Mouse (Mus musculus): ENCODE data around the gene Hist1h4c. TPM values are rescaled to one million over a fixed set of nuclear protein-coding genes. Genes with fewer than 3 reads are reported as not detected.
A peak's percentile ranks its signal among the peaks of the same experiment; 100 is the strongest.
"Not testable (repeated sequence)": the region's sequence is repeated elsewhere in the genome, so short reads cannot be mapped to it uniquely, and the experiment has no call there.

The Hist1h4c gene
- total RNA-seq, 4 experiments from 2014 or later, result 37.9 to 55.9 (median 45.3) TPM

DNA sequence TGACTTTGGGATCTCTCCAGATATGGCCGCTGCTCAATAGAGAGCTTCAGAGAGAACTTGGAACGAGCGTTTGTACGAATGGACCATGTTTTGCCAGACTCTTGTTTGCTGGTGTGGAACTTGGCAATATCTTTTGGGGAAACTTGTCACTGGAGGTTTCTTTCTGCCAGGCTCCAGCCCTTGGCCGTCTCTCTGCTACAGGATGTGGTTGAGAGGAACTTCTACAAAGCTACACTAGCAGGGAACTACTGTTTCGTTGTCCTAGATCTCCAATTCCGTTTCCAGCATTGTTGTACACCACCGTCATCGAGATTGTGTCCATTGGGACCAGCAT lies 30.9 kb upstream of the Hist1h4c start:
- no peak for DNase-seq (ENCODE audit: low spot score)

DNA sequence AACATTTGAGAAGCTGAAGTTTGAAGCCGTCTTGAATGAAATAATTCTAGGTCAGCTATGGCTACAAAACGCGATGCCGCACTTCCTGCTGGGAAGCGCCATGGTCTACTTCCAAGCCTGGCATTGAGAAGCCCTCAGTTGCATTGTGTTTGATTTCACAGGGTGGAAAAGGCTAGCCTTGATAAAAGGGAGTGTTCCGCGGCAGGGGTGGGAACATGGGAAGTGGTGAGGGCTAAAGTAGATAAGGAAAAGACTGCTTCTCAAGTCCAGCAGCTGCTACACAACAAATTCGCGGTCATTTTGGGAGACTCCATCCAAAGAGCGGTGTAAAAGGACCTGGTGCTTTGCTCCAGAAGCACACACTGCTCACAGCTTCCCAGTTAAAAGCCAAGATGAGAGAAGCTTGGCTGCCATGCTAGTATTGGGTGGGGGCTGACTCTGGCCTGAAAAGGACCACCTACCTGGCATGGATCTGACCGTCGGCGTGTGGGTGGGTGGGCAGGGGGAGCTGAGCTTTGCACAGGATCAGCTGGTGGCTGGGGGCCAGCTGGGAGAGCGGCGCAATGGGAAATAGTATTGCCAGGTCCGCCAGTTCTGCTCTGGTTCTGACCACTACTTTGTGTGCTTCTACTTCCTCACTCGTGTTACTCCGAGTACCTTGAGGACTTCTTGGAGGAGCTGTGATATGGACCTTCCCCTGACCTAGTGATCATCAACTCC lies 30.4 kb upstream of the Hist1h4c start:
- DNase-seq (ENCODE audit: low spot score), result no peak

DNA sequence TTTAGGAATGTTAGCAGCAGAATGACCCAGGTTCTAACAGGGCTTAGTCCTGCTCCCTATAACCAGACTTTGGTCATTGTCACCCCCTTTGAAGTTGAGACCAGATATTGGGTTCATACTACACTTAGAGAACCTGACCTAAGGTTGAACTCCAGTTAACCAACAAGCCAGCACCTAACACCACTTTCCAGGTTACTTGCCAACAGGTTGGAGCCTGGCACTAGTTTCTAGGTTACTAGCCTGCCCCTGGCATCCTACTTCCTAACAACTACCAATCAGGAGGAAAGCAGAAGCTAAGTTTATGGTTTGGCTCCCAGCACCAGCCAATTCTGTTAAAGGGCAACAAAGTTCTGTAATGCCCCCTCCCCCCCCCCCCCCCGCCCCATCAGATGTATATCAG lies 27.0 kb upstream of the Hist1h4c start:
- DNase-seq (ENCODE audit: low spot score), result no peak

DNA sequence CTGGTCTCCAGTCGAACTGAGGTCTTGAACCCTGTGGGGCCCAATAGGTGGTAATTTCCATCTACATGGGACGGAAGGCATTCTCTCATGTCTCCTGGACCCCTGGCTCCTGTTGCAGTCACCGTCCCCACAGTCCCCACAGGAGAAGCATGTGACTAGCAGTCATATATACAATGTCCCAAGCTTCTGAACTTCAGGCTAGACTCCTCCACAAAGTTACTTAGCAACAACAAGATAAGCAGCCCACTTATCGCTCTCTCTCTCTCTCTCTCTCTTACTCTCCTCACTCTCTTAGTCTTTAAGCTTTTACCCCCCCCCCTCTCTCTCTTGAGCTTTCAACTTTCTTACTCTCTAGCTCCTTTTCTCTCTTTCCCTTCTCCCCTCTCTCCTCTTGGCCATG lies 26.0 kb upstream of the Hist1h4c start:
- DNase-seq (ENCODE audit: low spot score), result no peak

DNA sequence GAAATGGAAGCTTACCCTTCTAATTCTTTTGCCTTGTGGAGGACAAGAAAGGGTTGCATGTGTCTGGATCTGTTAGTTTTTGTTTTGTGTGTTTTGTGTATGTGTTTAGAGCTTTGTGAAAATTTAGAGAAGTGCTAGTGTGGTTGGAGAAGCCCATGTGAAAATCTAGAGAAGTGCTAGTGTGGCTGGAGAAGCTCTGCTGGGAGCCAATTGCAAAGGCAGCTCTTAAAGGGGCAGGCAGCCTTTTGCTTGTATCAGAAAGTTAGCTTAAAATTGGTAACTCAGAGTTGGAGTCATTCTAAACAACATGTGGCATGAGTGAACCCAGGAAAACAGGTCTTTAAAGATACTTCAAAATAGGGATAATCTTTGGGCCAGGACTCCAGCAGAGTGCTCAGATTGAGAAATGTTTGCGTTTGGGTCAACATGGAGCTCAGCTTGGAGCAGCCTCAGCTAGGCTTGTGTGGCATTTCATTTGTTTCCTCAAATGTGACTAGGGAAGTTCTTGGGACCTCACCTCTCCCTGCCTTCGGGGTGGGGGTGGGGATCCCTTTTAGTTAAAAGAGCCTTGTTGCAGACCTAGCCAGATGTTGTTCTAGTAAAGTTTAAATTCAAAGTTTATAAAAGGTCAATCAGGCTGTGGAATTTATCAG lies 19.5 kb upstream of the Hist1h4c start:
- not testable (repeated sequence) for DNase-seq (ENCODE audit: low spot score)

DNA sequence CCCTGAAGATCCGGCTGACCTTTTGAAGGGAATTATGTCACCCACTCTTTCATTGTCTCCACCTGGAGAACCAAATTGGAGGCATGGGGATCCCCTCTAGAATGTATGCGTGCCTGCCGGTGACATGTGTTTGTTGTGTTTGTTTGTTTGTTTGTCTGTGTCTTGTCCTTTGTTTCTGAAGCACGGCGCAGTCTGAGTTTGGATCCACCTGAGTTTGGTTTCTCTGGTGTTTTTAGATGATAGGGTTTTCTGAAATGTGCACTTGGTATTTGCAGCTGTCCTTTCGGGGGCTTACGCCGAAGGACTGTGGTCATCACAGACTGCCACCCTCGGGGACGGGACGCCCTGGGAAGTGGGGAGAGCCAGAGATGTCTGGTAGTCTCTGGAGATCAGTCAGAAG lies 18.9 kb upstream of the Hist1h4c start:
- DNase-seq (ENCODE audit: low spot score), result no peak

DNA sequence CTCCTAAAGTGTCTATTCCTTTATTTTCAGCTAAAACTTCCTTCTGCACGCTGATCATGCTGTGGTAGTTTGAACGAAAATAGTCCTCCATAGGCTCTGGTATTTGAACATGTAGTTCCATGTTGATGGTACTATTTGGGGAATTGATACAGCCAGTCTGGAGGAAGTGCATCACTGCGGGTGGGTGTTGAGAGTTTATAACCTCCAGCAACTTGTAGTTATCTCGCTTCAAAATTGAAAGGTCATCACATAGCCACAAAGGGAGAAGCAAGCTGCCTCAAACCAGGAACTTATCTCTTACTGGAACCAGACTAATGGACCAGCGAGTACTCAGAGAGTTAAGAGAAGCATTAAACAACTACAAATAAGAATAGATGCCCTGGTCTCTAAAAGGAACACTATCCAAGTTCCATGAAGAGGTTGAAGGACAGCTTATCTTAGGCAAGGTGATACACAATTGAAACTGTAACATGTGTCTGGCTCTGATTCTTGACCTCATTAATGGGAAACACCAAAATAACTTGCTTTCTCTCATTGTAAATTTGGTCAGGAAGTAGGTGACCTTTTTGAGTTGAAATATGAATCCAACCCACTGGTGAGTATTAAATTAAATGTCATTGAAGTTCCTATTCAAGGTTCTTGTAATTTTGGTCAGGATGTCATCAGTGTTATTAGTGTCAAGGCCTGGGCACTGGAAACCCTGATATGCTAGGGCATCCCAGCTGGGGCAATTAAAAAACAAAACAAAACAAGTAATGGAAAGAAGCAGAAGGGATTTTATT lies 18.2 kb upstream of the Hist1h4c start:
- DNase-seq (ENCODE audit: low spot score), result peak; percentile 46

DNA sequence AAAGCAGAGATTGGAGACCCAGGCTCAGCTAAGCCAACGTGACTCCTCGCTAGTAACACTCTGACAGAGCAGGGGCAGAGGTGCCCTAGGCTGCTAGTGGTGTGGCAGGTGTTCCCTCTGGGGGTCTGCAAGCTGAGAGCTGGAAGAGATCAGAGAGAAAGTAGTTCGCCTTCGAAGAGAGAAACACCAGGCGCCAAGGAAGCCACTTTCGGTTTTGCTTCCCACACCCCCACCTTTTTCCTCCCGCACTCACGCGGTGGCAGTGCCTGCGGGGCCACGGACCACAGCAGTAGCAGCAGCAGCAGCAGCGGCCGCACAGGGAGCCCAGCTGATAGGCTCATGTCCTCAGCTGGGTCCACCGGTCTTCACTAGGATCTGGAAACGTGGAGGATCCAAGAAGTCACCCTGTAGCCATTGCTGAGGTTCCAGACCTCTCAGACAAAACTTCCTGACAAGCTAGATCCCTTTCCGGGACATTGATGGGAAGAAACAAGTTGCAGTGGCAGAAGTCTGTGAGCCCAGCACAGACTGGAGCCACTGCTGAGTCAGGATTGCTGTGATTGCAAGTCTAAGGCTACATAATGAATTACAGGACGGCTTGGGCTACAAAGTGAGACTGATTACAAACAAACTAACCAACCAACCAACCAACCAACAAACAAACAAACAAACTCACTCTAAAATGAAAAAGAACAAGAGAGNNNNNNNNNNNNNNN lies 12.3 kb upstream of the Hist1h4c start, which contains the start of gene Hfe:
Gene Hfe, minus strand, starts transcription at position 481 of the 716 bp plus-strand sequence.
- peak; percentile 56 for DNase-seq (ENCODE audit: low spot score)

DNA sequence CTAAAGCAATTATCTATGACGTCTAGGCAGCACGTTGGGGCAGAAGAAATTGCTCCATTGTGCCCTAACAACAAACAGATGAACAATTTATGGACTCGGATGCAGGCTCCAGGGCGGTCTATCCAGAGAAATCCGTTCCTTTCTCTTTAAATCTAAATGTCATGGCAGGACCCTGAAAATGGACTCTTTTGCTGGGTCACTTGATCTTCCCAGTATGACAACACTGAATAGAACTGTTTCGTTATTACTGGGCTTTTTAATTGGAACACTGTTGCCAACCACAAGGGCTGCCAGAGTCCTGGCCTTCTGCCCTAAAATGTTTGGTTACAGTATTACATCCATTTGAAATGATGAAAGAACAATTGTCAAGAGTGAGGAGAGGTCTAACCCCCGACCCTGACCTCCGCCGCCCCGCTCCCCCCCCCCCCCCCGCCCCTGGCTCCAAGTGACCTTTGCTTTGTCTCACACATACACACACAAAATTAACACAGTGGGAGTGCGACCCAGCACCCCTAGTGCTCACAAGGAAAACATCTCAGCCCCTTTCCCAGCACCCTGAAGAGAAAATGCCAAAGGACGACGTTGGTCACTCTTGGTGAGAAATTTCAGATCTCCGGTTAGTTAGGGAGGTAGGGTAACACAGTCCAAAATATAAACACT lies 11.6 kb upstream of the Hist1h4c start:
- DNase-seq (ENCODE audit: low spot score), result no peak

DNA sequence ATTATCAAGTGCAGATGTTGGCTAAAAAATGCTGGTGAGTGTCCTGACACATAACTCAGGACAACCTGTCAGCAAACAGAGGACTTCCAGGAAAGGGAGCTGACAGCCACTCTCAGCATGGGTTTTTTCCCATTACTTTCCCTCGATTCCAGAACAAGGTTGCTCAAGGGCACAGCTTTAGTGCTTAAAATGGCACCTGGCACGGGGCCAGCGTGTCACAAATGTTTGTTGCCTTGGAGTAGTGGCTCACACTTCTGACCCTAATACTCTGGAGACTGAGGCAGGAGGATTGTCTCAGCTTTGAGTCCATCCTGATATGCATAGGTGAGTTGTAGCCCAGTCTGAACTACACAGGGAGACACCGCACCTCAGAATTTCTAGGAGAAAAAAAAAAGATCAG lies 10.4 kb upstream of the Hist1h4c start:
- DNase-seq (ENCODE audit: low spot score), result no peak

DNA sequence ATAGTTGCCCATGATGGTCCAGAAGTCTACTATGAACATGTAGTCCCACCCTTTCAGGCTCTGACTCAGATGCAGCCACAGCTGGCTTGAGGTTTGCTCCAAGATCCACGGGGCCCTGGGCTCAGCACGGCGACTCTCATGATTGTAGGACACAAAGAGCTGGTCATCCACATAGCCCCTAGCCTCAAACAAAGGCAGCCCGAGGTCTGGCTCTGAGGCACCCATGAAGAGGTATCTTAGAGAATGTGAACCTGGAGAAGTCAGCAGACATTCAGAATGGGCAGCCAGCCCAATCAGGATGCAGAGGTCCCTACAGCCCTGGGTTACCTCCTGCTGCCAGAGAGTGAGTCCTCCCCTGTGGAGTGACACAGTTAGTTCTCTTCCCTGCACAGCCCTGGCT lies 9.8 kb upstream of the Hist1h4c start:
- DNase-seq (ENCODE audit: low spot score), result no peak

DNA sequence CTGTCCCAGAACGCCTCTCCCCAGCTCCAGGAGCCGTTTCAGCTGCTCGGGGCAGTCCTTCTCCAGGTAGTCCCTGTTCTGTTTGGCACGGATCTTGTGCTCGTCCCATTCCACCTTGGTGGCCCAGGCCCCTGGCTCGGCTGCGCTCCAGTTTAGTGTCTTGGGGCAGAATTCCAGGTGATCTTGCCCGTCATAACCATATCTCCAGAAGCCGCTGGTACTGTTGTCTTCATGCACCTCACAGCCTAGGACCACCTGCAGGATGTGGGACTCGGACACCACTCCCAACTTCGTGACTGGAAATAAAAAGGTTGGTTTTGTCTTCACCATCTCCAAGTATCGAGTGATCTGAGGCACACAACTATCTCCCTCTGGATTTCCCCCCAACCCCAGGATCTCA lies 8.5 kb upstream of the Hist1h4c start:
- no peak for DNase-seq (ENCODE audit: low spot score)

DNA sequence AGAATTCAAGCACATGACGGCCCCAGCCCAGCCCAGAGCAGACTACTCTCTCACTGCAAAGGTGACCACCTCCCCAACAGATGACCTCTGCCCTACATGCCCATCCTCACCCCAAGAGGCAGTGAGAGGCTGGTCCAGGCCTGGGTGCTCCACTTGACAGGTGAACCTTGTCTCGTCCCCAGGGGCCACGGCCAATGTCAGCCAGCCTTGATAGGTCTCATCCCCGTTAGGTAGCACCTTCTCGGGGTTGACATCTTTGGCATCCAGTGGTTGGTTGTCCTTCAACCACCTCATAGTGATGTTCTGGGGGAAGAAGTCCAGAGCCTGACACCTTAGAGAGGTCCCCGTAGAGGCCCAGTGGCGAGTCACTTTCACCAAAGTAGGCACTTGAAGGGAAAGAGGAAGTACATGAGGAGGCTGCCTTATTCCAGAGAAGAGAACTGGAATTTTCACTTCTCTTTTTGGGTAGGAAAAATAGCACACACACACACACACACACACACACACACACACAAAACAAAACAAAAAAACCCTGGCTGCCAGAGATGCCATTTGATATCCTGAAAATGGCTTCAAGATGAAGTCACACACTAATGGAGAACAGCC lies 7.6 kb upstream of the Hist1h4c start:
- DNase-seq (ENCODE audit: low spot score), result no peak

DNA sequence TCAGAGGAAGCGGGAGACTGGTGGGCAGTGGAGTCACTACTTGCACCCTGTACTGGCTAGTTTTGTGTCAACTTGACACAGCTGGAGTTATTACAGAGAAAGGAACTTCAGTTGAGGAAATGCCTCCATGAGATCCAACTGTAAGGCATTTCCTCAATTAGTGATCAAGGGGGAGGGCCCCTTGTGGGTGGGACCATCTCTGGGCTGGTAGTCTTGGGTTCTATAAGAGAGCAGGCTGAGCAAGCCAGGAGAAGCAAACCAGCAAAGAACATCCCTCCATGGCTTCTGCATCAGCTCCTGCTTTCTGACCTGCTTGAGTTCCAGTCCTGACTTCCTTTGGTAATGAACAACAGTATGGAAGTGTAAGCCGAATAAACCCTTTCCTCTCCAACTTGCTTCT lies 4.5 kb upstream of the Hist1h4c start:
- not testable (repeated sequence) for DNase-seq (ENCODE audit: low spot score)

DNA sequence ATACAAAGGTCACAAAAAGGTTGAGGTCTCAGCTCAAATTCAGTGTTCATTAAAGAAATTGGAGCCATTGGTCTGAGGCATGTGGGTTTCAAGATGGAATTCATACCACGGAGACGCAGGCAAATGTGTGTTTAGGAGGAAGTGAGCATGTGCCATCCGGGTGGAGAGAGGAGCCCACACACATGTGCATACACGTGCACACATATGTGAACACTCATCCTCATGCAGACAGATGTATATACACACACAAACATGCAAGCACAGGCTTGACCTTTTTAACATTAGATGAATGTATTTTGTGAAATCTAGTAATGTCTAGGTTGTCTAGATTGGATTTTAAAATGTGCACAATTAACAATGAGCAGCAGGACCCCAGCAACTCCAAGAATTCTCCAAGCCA lies 4.0 kb upstream of the Hist1h4c start:
- DNase-seq (ENCODE audit: low spot score), result no peak

DNA sequence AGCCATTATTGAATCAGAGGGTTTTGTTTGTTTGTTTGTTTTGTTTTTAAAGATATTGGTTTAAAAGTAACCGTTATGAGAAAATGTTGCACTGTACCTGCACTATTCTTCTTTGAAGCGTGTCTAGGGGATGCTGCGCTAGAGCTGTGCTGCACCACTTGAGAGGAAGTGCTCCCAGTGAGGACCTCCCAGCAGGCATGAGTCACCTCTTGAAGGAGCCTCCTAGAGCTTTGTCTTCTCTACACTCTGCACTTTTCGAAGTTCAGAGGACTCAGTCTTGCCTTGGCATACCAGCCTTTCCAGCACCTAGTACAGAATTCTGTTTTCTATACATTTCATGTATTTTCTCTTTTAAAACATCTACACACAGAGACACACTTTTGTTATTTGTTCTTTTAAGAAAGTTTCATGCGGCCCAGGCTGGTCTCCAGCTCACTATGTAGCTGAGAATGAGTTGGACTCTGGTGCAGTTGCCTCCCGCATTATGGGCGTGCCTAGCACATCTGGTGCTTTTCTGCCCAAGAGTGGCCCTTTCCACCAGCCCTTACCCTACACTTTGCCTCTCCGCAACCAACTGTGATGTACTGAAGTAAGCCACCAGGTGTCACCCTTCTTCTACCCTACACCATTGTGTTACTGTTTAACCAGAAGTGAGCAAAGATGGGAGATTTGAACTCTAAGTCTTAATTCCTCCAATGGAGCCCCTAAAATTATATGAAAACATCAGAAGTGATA lies 2.7 kb upstream of the Hist1h4c start:
- DNase-seq (ENCODE audit: low spot score), result peak; percentile 88

DNA sequence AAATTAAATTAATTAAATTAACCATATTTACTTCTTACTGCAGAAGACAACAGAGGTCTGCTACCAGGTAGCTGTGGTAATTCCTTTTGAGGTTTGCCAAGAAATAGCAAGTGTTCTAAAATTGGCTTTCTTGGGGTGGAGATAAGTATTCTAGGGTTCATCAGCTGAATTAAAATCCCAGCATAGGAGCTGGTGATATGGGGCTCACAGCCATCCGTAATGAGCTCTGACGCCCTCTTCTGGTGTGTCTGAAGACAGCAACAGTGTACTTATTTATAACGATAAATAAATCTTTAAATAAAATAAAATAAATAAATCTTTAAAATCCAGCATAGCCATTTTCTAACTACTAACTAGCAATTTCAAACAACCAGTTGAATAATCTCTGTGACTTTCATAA lies 1.5 kb upstream of the Hist1h4c start:
- no peak for DNase-seq (ENCODE audit: low spot score)

DNA sequence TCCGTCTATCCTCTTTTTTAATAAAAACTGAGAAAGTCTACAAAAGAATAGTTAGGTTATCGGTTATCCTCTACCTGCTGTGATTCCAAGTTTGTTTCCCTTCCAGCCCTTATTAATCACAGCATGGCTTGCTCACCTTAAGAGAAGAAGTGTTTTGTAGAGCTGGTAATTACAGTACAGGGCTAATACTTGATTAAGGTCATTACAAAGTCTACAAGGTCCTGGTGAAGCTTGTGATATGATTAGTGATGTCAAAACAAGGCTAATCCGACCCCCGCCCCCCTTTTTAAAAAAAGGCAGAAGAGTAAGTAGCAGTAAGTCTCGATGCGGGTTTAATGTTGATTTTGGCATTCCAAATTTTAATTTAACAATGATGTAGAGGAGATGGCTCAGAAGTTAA lies 742 bp upstream of the Hist1h4c start:
- no peak for DNase-seq (ENCODE audit: low spot score)

DNA sequence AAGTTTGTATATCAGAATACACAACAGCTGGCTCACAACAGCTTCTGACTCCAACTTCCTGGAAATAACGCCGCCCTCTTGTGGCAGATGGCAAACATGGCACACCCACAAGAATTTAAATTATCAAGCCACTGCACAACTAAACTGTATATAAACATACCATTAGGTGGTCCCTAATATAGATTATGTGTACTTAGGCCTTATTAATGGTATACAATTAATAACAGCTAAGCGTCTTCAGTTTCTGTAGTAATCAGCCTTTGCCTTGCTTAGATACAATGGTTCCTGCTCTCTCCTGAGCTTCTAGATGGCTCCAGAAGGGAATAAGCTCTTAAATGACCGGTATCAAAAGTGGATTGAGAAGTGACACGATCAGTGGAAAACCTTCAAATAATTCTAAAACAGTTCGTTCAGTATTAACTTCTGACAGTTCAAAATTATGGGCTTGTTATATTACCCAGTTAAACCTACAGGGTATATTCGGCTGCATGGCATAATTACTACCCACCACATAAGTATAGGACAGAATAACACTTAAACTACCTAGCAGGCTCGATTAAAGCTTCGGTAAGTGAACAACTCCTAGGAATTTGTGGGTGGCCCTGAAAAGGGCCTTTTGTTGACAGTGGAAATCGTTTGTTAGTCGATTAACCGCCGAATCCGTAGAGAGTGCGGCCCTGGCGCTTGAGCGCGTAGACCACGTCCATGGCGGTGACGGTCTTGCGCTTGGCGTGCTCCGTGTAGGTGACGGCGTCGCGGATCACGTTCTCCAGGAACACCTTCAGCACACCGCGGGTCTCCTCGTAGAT lies 559 bp downstream of the Hist1h4c start:
- peak; percentile 51 for DNase-seq (ENCODE audit: low spot score)

DNA sequence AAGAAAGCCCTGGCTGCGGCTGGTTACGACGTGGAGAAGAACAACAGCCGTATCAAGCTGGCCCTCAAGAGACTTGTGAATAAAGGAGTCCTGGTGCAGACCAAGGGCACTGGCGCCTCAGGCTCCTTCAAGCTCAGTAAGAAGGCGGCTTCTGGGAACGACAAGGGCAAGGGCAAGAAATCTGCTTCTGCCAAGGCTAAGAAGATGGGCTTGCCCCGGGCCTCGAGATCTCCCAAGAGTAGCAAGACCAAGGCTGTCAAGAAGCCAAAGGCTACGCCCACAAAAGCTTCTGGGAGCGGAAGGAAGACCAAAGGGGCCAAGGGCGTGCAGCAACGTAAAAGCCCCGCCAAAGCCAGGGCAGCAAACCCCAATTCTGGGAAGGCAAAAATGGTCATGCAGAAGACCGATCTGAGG lies 2.2 kb downstream of the Hist1h4c start:
- no peak for DNase-seq (ENCODE audit: low spot score)

All from heart, adult 8-10 months (tissue).